Mouse (Mus musculus) CH12.LX (cell line): ENCODE data around the gene Cryl1.

Experiments
- CTCF ChIP-seq, 2 experiments: IDR thresholded peaks in 1 of 2; conservative IDR thresholded peaks in 1 of 2; 2 replicates each; pipeline ENCODE4 v1.5.1; 2011 to 2012; ENCODE audit warnings: low read depth in 2 of 2, low read length in 2 of 2, improper control_type of control experiment in 1 of 2, inconsistent platforms in 1 of 2, mild to moderate bottlenecking in 1 of 2, moderate library complexity in 1 of 2
- HCFC1 ChIP-seq: IDR thresholded peaks from 2 replicates; pipeline ENCODE4 v1.6.1; 2012; ENCODE audit warnings: low read depth, mild to moderate bottlenecking, inconsistent platforms, low read length, improper control_type of control experiment
- MAX ChIP-seq: IDR thresholded peaks from 2 replicates; pipeline ENCODE4 v1.6.1; 2011; ENCODE audit warnings: low read length, improper control_type of control experiment
- MEF2A ChIP-seq: IDR thresholded peaks from 2 replicates; pipeline ENCODE4 v1.6.1; 2014; ENCODE audit warnings: low read depth, mild to moderate bottlenecking, inconsistent platforms, low read length, improper control_type of control experiment, borderline replicate concordance
- POLR2A ChIP-seq: IDR thresholded peaks from 2 replicates; pipeline ENCODE4 v1.6.1; 2011; ENCODE audit warnings: low read depth, mild to moderate bottlenecking, improper control_type of control experiment, low read length
- SMC3 ChIP-seq: IDR thresholded peaks from 2 replicates; pipeline ENCODE4 v1.6.1; 2011; ENCODE audit warnings: low read depth, low read length, improper control_type of control experiment

GRCm38 (mm10) chr14:57315551-57315950 lies 82.8 kb downstream of the Cryl1 start:
- no peak for TF ChIP-seq HCFC1
- TF ChIP-seq MEF2A: no peak
- TF ChIP-seq SMC3: no peak
- no peak for TF ChIP-seq CTCF (conservative IDR thresholded peaks at IDR 0.05 in 1 of 2, IDR thresholded peaks at IDR 0.05 in 1 of 2; ENCODE audit: low read depth in 2 of 2, low read length in 2 of 2)
- no peak for TF ChIP-seq MAX
- TF ChIP-seq POLR2A: no peak
